Mouse (Mus musculus) embryonic facial prominence, embryonic 14.5 days (tissue): Measurements from ENCODE around the gene Hmgb1. TPM values are rescaled to one million over a fixed set of nuclear protein-coding genes. Genes with fewer than 3 reads are reported as not detected.
"Not testable (repeated sequence)": the region's sequence is repeated elsewhere in the genome, so short reads cannot be mapped to it uniquely, and the experiment has no call there.

Source experiments
- ATAC-seq: fragments of 200-750 bp; cut with Nextera tagmentation; 2 replicates; pipeline ENCODE4 v1.8.0; 2017; ENCODE audit warnings: low read depth, moderate number of reproducible peaks, moderate TSS enrichment
- DNase-seq: peaks from one replicate; pipeline ENCODE4 v3.0.0-alpha.2; 2015; ENCODE audit warnings: low spot score
- H3K27ac ChIP-seq: fragments of 300-500 bp; sonication (generic); replicated peaks from 2 replicates; pipeline ENCODE4 v1.5.1; 2014; ENCODE audit warnings: low read depth, mild to moderate bottlenecking, low read length, moderate library complexity
- H3K27me3 ChIP-seq: fragments of 300-500 bp; sonication (generic); replicated peaks from 2 replicates; pipeline ENCODE4 v1.6.1; 2014; ENCODE audit warnings: low read length; ENCODE audit not compliant: control insufficient read depth, insufficient read depth
- H3K36me3 ChIP-seq: fragments of 300-500 bp; sonication (generic); 2 replicates; pipeline ENCODE4 v1.6.1; 2014; ENCODE audit warnings: low read length, mixed read lengths; ENCODE audit not compliant: control insufficient read depth, insufficient read depth
- H3K4me1 ChIP-seq: fragments of 300-500 bp; sonication (generic); 2 replicates; pipeline ENCODE4 v1.6.1; 2014; ENCODE audit warnings: antibody characterized with exemption, low read length; ENCODE audit not compliant: control insufficient read depth, insufficient read depth
- H3K4me2 ChIP-seq: fragments of 300-500 bp; sonication (generic); 2 replicates; pipeline ENCODE4 v1.6.1; 2014; ENCODE audit warnings: low read depth, mild to moderate bottlenecking, low read length, moderate library complexity, mixed read lengths
- H3K4me3 ChIP-seq: fragments of 300-500 bp; sonication (generic); 2 replicates; pipeline ENCODE4 v1.5.1; 2014; ENCODE audit warnings: low read depth, mild to moderate bottlenecking, low read length
- H3K9ac ChIP-seq: fragments of 300-500 bp; sonication (generic); 2 replicates; pipeline ENCODE4 v1.6.1; 2014; ENCODE audit warnings: low read depth, mild to moderate bottlenecking, low read length, moderate library complexity, mixed read lengths
- H3K9me3 ChIP-seq: fragments of 300-500 bp; sonication (generic); 2 replicates; pipeline ENCODE4 v1.6.1; 2016; ENCODE audit warnings: low read length; ENCODE audit not compliant: control insufficient read depth
- WGBS: fragments of 180-500 bp; shearing (Covaris S2); extraction: QIAGEN DNeasy Blood & Tissue Kit; methylation state at CpG from one replicate; pipeline ENCODE4 v1.1.7; 2014; 5-methylcytosine and 5-hydroxymethylcytosine counted together
- polyA plus RNA-seq: library from polyadenylated mRNA; unstranded; fragments of >200 nt; fragmentation: Nextera tagmentation; extraction: Ambion mirVana; gene quantifications from 2 replicates; pipeline ENCODE4 v1.2.1, GENCODE M21; 2014

The Hmgb1 gene
- polyA plus RNA-seq, 1 experiment from 2014 or later: 1,171 TPM

GRCm38 (mm10) chr5:149152063-149152773 is 32.1 kb downstream of the Hmgb1 start:
- H3K9me3 ChIP-seq: no peaks in the 10 kb centered on the region
- no peak overlapping the region for H3K9ac ChIP-seq
- DNase-seq (peak; percentile 73), ATAC-seq (peak; percentile 83)
- H3K4me1 ChIP-seq: no peaks in the 10 kb centered on the region; the same call in 1 of the 2 replicates
- peak overlapping the region; percentile 30 for H3K4me2 ChIP-seq
- no peaks in the 10 kb centered on the region for H3K27me3 ChIP-seq
- 40% methylated on average over 13 of the region's 13 CpGs for WGBS
- H3K4me3 ChIP-seq: no peak overlapping the region
- H3K36me3 ChIP-seq: no peaks in the 10 kb centered on the region
- peak overlapping the region; percentile 30 for H3K27ac ChIP-seq

GRCm38 (mm10) chr5:149150882-149151281 is 33.4 kb downstream of the Hmgb1 start:
- no peak for ATAC-seq
- Histone ChIP-seq H3K27ac (no peak overlapping the region), H3K27me3 (no peaks in the 10 kb centered on the region), H3K4me3 (no peak overlapping the region), H3K4me2 (no peak overlapping the region), H3K36me3 (no peaks in the 10 kb centered on the region), H3K9me3 (no peaks in the 10 kb centered on the region), H3K4me1 (no peaks in the 10 kb centered on the region; the same call in 1 of the 2 replicates), H3K9ac (no peak overlapping the region)
- no peak for DNase-seq
- 94% methylated on average over 3 of the region's 3 CpGs for WGBS

- WGBS: 79% methylated on average over 8 of the region's 8 CpGs
- Histone ChIP-seq H3K36me3 (no peaks in the 10 kb centered on the region), H3K4me1 (peaks cover 2% of the 10 kb centered on the region; the same call in 1 of the 2 replicates), H3K4me3 (no peak overlapping the region), H3K27ac (no peak overlapping the region), H3K9ac (no peak overlapping the region), H3K9me3 (no peaks in the 10 kb centered on the region), H3K4me2 (no peak overlapping the region), H3K27me3 (no peaks in the 10 kb centered on the region)
- ATAC-seq (no peak), DNase-seq (no peak)
Observed at GRCm38 (mm10) chr5:149147386-149148000, 36.8 kb downstream of the Hmgb1 start.

GRCm38 (mm10) chr5:149146691-149147090 is 37.6 kb downstream of the Hmgb1 start:
- H3K4me2 ChIP-seq: no peak overlapping the region
- no peak overlapping the region for H3K4me3 ChIP-seq
- H3K4me1 ChIP-seq: peaks cover 2% of the 10 kb centered on the region; the same call in 1 of the 2 replicates
- WGBS: 92% methylated on average over 7 of the region's 7 CpGs
- DNase-seq: no peak
- no peaks in the 10 kb centered on the region for H3K36me3 ChIP-seq
- H3K9me3 ChIP-seq: no peaks in the 10 kb centered on the region
- ATAC-seq: no peak
- H3K9ac ChIP-seq: no peak overlapping the region
- no peaks in the 10 kb centered on the region for H3K27me3 ChIP-seq
- H3K27ac ChIP-seq: no peak overlapping the region

GRCm38 (mm10) chr5:149143766-149144375 is 40.4 kb downstream of the Hmgb1 start:
- 0 out of 2 replicates have a peak overlapping the region, but pooled peaks have one; percentile 3 for H3K9ac ChIP-seq
- no peak overlapping the region for H3K4me3 ChIP-seq
- H3K27me3 ChIP-seq: no peaks in the 10 kb centered on the region
- no peaks in the 10 kb centered on the region for H3K36me3 ChIP-seq
- H3K27ac ChIP-seq: 0 out of 2 replicates have a peak overlapping the region, but pooled peaks have one; percentile 24
- peak overlapping the region; percentile 20 for H3K4me2 ChIP-seq
- 0 out of 2 replicates have a peak, but pooled peaks have one; percentile 37 for ATAC-seq
- H3K4me1 ChIP-seq: peaks cover 2% of the 10 kb centered on the region; the same call in 1 of the 2 replicates
- 53% methylated on average over 25 of the region's 25 CpGs for WGBS
- H3K9me3 ChIP-seq: no peaks in the 10 kb centered on the region
- DNase-seq: peak; percentile 70

GRCm38 (mm10) chr5:149141155-149141554 is 43.1 kb downstream of the Hmgb1 start:
- not testable (repeated sequence) for H3K27ac ChIP-seq, DNase-seq, H3K4me2 ChIP-seq, H3K27me3 ChIP-seq, H3K36me3 ChIP-seq, H3K9ac ChIP-seq, H3K4me1 ChIP-seq, H3K9me3 ChIP-seq, H3K4me3 ChIP-seq, ATAC-seq
- 100% methylated on average over 1 of the region's 1 CpGs for WGBS

GRCm38 (mm10) chr5:149140336-149140735 is 44.0 kb downstream of the Hmgb1 start:
- no peak for DNase-seq
- no peaks in the 10 kb centered on the region for H3K9me3 ChIP-seq
- no peak for ATAC-seq
- no peaks in the 10 kb centered on the region for H3K36me3 ChIP-seq
- H3K27ac ChIP-seq: no peak overlapping the region
- H3K4me1 ChIP-seq: peaks cover 2% of the 10 kb centered on the region; the same call in 1 of the 2 replicates
- no peak overlapping the region for H3K4me3 ChIP-seq
- no peak overlapping the region for H3K9ac ChIP-seq
- no peaks in the 10 kb centered on the region for H3K27me3 ChIP-seq
- WGBS: 61% methylated on average over 9 of the region's 9 CpGs
- H3K4me2 ChIP-seq: no peak overlapping the region

- H3K4me2 ChIP-seq, H3K36me3 ChIP-seq, ATAC-seq, H3K9ac ChIP-seq, H3K27ac ChIP-seq, H3K9me3 ChIP-seq, H3K4me3 ChIP-seq, H3K4me1 ChIP-seq, DNase-seq, H3K27me3 ChIP-seq: not testable (repeated sequence)
- WGBS: 87% methylated on average over 6 of the region's 6 CpGs
Observed at GRCm38 (mm10) chr5:149138087-149138486, 46.2 kb downstream of the Hmgb1 start.
